Mouse (Mus musculus) brain, embryonic 14.5 days (tissue): ENCODE measurements around the gene Ccdc181. TPM values are rescaled to one million over a fixed set of nuclear protein-coding genes. Genes with fewer than 3 reads are reported as not detected.

Experiments
- DNase-seq: peaks from one replicate; pipeline ENCODE4 v3.0.0-alpha.2; 2011; ENCODE audit warnings: low read depth
- CTCF ChIP-seq: fragments of 200-500 bp; IDR thresholded peaks from 2 replicates; pipeline ENCODE4 v1.5.1; 2012; ENCODE audit warnings: inconsistent platforms, mild to moderate bottlenecking, moderate library complexity, borderline replicate concordance; ENCODE audit not compliant: insufficient read depth, insufficient read length; ENCODE audit errors: extremely low read depth
- POLR2A ChIP-seq: fragments of 200-500 bp; IDR thresholded peaks from 2 replicates; pipeline ENCODE4 v1.6.1; 2012; ENCODE audit warnings: mild to moderate bottlenecking, inconsistent platforms, borderline replicate concordance; ENCODE audit not compliant: poor library complexity, insufficient read depth, insufficient read length, severe bottlenecking; ENCODE audit errors: extremely low read depth
- polyA plus RNA-seq: library from polyadenylated mRNA; depleted of rRNA; stranded (reverse); fragments of >200 nt; gene quantifications from 2 replicates; pipeline ENCODE4 v1.2.3, GENCODE M21; 2012

Ccdc181 gene
- polyA plus RNA-seq, 1 experiment: 13.0 TPM

DNA sequence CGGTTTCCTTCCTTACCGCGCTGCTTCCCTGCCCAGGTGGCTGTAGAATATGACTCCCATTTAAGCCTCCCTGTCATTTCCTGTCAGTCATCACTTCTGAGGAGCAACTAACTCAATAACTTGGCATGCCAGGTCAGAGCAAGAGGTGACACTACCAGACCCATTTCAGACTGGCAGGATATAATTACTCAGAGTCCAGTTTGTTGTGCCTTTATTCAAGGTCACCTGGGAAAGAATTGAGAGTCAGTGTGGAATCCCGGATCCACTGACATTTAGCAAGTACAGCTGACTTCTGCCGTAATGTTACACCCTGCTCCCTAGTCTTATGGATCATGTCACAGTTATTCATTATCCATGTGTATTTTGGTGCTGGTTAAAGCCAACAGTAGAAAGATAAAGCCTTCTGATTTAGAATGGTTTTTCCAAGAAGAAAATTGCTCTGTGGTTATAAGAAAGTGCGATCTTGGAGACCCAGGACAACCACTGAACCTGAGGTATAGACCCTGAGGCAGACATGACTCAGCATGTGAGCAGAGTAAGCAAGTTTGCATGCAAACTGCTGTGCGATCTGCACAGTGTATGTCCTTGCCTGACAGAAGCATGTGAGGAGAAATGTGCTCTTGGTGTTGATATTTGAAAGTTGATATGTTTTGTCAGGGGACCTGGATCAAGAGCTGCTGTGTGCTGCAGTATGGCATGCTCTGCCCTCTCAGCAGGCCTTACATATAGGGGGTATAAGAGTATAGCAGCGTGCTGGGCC lies 24.8 kb upstream of the Ccdc181 start:
- TF ChIP-seq POLR2A (no peak), CTCF (no peak)
- peak; percentile 25 for DNase-seq

DNA sequence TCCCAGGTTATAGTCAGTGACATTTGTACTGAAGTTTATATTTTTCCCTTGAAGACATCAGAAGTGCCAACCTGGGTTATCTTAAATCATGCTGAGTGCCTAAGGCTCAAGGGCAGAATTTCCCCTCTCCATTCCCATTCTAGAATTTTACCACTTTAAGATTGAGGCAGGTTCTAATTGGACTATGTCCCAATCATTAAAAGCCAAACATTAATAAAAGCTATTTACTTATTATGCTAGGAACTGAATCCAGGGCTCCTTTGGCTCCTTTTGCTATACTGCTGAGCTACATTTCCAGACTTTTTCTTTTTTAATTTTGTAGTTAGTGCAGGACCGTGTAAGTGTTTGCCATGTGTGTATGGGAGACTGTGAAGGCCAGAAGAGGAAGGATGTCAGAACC lies 23.9 kb upstream of the Ccdc181 start:
- TF ChIP-seq CTCF (no peak), POLR2A (no peak)
- DNase-seq: no peak

DNA sequence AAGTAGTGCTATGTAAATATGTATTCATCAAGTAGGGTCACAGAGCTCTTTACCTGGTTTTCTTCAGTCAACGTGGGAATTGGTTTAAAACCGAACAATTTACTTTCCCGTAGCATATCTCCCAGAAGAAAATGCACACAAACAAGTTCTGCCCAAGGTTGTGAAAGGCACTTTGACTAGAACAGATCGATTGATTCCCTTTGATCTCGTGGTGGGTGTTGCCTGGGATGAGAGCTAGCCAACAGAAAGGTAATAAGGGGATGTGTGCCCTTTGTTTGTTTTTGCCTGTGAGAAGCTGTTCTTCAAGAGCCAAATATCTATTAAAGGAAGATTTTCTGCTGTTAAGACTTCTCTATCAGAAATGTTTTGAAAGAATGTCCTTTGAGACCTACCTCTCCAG lies 22.8 kb upstream of the Ccdc181 start:
- no peak for DNase-seq
- TF ChIP-seq POLR2A (no peak), CTCF (no peak)

DNA sequence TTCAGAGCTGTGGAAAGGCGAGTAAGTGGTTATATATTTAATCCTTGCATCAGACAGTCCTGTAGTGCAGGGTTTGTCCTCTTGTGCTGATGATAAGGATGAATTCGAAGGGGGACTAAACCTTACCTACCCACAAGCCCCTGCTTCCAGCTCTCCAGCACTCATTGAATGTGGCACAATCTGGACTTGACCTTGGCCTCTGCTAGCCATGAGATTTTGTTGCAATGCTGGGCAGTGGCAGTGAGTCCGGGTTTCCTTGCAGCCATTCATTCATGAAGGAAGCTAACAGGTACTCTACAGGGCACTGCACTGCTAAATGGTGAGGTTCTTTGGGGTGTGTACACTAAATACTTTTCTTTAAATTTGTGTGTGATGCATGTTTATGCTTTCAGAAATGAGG lies 20.5 kb upstream of the Ccdc181 start:
- no peak for DNase-seq
- TF ChIP-seq CTCF (no peak), POLR2A (no peak)

DNA sequence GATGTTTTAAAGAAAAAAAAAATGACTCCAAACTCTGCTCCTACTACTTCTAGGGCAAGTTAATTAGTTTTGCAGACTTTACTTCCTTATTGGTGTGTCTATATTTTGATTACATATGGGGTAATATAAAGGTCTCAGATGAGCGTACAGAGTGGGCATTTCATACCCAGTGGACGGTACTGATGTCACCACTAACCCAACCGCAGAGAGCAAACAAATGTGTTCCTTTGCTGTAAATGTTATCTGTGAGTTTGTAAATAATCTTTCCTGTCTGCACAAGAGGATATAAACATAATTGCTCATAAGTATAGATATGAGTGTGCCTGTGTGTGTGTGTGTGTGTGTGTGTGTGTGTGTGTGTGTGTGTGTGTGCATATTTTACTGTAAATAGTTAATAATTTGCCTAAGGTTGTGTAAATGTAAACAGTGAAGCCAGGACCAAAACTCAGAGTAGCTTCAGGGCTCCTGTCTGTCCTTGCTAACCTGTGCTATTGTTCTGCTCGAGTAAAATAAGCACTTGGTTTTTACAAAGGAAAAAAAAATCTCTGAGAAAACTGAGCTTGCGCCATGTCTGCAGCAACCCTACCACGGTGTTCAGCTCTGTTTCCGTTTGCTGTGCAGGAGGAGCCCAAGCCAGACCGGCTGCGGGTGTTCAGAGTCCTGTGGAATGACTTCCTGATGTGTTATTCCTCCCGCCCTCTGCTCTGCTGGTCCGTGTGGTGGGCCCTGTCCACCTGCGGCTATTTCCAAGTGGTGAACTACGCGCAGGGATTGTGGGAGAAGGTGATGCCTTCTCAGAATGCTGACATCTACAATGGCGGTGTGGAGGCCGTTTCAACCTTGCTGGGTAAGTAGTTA lies 15.0 kb upstream of the Ccdc181 start:
- no peak for DNase-seq
- no peak for TF ChIP-seq CTCF
- no peak for TF ChIP-seq POLR2A

DNA sequence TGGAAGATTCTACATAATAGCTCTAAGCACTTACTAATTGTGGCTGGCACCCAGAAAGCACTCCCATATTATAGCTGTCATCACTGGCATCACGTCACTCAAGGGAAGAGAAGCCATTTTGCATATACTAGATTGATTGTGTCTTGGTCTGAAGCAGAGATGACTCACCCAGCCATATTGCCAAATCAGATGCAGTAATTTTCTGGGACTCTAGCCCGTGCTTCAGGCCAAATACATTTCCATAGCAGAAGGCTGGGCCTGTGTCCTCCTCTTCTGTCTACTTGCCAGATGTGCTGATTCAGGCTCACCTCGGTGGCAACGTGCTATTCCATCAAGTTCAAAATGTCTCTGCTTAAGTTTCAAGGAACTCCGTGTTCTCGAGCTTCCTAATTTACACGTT lies 13.8 kb upstream of the Ccdc181 start:
- TF ChIP-seq POLR2A: no peak
- peak; percentile 11 for DNase-seq

DNA sequence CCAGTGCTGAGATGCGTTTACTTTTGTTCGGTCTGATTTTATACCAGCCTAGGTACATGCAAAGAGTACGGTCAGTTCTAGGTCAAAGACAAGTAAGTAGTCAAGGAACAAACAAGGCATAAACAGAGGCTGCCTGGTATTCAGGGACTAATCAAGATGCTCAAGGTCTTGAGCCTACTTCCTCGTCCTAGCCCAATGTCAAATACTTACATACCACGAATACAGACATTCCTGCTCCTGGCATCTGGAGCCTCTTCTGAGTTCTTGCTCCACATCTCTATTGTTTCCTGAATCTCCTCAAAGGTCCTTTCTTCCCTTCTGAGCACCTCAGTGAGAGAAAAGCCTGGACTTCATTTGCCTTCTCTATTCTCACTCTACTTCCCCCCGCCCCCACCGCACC lies 4.4 kb upstream of the Ccdc181 start:
- TF ChIP-seq CTCF: no peak
- no peak for TF ChIP-seq POLR2A
- DNase-seq: no peak

DNA sequence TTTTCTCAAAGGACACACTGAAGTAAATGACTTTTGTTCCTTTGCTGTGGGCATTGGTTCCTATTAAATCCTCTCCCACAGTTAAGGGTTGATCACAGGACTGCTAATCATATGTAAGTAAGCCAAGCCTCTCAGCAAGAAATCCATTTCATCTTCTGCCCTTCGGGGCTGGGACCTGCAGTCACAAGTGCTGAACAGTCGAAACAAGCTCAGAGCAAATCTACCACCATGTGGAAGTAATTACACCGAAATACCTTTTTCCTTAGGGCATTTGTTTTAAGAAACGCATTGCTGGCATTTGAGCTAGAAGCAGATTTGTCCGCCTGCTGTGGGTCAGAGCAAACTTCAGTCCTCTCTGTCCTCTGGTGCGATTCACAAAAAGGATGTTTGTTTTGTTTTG lies 1.7 kb upstream of the Ccdc181 start:
- peak; percentile 19 for DNase-seq
- TF ChIP-seq POLR2A (no peak), CTCF (no peak)

DNA sequence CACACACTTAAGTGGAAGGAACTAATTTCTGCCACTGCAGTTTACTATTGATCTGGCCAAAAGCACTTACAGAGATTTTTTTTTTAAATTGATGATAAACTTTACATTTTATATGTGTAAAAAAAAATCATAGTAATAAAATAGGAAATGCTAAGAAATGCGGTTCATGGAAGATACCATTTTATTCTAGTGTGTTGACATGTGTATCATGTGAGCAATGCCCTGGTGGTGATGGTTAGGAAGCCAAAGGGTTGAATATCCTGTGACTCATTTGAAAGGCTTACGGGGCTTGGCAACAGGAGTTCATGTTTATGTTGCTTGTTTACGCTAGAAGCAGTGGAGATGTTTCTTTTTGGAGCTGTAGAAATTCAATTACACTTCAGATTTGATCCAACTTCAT lies 1.2 kb downstream of the Ccdc181 start:
- no peak for DNase-seq
- TF ChIP-seq POLR2A (no peak), CTCF (no peak)

DNA sequence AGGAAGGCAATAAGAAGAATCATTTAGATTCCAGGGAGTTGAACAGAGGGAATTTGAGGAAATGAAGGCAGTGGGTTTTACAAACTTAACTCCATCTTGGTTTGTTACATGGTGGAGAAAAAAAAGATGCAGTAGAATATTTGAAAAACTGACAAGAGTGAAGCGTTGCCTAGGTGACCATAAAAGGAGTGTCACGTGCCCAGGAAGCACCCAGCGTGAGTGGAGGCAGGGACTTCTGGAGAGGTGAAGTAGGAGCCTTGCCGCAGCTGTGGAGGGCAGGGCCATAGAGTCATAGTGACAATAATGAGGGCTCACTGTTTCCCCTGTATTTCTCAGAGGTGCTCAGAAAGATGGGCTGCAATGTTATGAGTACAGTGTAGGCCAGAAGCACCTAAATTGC lies 3.9 kb downstream of the Ccdc181 start:
- no peak for TF ChIP-seq CTCF
- no peak for TF ChIP-seq POLR2A
- DNase-seq: no peak

DNA sequence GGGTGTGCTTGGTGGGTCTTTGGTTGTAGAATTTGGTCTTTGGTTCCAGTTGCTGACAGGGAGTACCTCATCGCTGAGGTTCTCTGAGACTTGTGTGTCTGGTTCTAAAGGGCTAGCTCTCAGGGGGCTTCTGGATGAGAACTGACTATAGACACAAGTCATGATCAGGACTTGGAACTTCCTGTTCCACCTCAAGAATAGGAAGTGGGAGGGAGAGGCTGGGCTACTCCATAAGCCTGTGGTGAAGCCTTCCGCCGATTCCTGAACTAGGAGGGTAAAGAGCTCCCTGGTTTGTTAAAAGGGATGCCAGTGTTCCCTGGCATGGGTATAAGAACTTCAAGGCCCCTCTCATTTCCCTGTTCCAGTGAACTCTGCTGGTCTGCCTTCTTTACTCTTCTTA lies 8.6 kb downstream of the Ccdc181 start:
- TF ChIP-seq CTCF (no peak), POLR2A (no peak)
- no peak for DNase-seq

DNA sequence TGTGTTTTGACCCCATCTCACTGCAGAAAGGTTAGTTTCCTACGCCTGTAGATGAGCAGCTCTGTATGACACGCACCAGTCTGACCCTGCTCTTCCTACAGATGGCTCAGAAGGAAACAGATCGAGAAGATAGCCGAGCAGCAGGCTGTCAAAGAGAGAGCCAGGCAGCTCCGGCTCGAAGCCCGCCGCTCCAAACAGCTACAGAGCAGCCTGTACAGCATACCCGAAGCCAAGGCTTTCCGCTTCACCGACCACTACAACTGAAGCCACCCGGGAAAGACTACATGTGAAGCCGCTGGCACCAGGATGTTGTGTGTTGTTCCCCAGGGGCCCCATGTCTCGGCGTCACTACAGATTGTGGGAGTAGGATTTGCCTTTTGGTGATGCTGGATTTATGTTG lies 12.0 kb downstream of the Ccdc181 start:
- TF ChIP-seq CTCF: no peak
- no peak for TF ChIP-seq POLR2A
- peak; percentile 35 for DNase-seq
